Mouse (Mus musculus) embryo, embryonic 11.5 days (tissue): ENCODE results near the gene Wdr35.
A peak's percentile ranks its signal among the peaks of the same experiment; 100 is the strongest.
"Not testable (repeated sequence)": the region's sequence is repeated elsewhere in the genome, so short reads cannot be mapped to it uniquely, and the experiment has no call there.

Experiments
- DNase-seq: peaks from one replicate; pipeline ENCODE4 v3.0.0-alpha.2; 2012; ENCODE audit warnings: low read depth, low spot score

Wdr35 gene

DNA sequence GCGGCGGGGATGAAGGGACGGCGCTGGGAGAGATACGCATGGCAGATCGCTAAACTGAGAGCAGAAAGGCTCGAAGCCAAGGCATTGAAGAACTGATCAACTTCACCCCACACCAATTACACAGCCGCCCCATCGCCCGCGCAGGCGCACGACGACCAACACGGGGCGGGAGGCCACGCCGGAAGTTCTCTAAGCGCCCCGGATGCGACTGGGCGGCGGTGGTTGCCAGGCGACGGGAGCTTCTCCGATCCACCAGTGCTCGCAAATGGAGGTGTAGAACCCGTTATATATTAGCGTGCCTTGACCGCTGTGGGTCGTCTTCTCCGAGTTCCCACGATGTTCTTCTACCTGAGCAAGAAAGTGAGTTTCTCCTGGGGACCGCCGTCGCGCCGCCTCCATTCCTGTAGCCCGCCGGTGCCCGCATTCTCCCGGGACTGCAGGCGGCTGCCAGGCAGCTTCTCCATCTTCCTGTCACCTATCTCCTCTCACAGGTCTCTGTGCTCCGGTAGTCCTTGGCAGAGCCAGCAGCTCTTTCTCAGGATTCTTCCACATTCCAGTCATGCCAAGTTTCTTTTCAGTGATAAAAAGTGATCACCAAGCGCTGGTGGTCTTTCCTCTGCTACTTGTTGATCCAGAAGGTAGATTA, at the start of gene Wdr35:
Gene Wdr35 (plus strand): TSS at position 73 of the 646 bp plus-strand sequence.
- DNase-seq, result peak; percentile 72

- no peak for DNase-seq
Observed at GRCm38 (mm10) chr12:8927652-8928051, 46.0 kb upstream of the Wdr35 start.

DNA sequence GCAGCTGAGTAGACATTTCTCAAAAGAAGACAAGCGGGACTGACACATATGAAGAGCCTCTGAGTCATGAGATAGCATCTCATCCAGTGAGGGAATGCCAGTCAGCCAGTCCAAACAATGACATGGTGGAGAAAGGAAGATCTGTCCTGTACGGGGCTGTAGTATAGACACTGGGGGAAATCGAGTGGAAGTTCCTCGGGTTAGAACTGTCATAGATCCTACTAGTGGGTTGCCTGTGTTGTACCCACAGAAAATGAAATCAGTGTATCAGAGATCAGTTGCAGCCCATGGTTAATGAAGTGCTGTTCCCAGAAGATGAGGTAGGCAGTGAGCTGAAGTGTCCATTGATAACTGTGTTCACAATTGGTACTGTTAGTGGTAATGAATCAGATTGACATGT, 44.9 kb upstream of the Wdr35 start:
- DNase-seq, result no peak

- DNase-seq, result no peak
Observed at GRCm38 (mm10) chr12:8931083-8931482, 42.6 kb upstream of the Wdr35 start.

GRCm38 (mm10) chr12:8935349-8935748, 38.3 kb upstream of the Wdr35 start:
- DNase-seq, result no peak

DNA sequence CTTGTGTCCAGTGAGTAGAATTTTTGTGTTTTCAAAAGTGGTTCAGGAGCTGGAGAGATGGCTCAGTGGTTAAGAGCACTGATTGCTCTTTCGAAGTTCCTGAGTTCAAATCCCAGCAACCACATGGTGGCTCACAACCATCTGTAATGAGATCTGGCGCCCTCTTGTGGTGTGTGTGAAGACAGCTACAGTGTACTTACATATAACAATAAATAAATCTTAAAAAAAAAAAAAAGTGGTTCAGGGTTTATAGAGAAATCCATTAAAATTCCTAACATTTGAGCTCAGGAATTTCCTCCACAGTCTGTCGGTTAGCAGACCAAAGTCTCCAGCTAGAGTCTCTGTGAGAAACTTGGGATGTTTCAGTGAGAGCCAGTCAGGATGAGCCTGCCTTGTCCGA, 37.5 kb upstream of the Wdr35 start:
- not testable (repeated sequence) for DNase-seq

DNA sequence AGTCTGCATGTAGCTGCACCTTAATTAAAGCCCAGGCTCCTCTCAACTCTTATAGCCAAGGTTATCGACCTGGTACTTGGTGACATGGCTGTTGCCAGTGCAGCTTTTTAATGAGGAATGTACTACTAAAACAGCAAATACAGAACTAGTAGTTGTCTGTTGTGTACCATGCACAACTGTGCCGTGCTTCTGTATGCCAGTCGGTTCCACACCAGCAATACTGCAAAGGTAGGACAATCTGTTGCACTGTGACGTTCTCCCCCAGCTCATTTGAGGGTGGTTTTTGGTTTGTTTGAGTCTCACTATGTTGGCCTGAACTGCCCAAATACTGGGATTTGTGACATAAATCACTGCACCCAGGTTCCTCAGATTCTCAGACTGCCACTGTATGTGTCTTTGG, 34.2 kb upstream of the Wdr35 start:
- DNase-seq, result no peak

GRCm38 (mm10) chr12:8940011-8941005, 33.4 kb upstream of the Wdr35 start:
- DNase-seq, result no peak

DNA sequence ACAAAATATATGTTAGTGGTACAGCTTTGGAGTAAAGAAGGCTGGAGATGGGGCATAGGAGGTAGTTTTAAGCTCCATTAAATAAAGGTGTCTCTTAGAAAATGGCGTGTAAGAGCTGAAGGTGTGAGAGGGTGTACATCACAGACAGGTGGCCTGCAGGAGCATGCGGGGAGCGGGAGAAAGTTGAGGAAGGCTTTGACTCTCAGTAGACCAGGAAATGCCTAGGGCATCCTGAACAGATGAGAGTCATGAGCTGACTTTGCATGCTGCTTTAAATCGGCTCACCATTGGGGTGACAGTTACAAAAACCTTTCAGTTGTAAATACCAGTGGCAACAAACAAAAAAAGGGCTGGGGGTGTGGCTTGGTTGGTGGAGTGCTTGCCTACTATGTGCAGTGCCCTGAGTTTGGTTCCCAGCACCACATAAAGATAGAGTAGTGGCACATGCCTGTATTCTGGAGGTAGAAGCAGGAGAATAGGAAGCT, 32.5 kb upstream of the Wdr35 start:
- DNase-seq, result no peak

GRCm38 (mm10) chr12:8941699-8942392, 31.8 kb upstream of the Wdr35 start:
- DNase-seq, result no peak

- DNase-seq, result no peak
Observed at GRCm38 (mm10) chr12:8947163-8947562, 26.5 kb upstream of the Wdr35 start.

DNA sequence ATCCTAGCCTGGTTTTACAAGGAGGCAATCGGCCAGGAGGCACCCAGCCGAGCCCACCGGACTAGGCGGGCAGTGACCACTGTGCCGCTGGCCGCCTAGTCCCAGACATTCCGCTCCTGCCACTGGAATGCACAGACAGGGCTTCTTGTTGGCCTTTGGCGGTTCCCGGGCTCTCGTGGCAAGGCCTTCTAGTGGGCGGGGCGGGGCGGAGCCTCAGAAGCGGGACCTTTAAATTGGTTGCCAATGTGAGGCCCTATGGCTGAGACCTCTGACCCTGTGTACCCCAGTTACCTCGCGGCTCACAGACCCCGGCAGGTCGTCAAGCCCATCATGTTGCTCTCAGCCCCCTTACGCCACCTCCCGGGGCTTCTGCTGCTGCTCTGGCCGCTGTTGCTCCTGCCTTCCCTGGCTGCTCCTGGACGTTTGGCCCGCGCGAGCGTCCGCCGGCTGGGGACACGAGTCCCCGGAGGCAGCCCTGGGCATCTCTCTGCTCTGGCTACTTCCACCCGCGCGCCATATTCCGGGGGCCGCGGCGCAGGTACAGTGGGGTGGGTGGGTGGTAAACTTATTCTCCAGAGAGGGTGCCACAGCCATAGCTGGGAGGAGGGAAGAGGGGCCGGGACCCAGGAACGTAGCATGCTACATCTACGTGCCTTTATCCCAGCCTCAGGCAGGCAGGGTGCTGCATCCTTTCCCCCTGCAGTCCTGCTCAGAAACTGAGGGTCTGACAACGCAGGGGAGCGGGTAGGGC, 25.8 kb upstream of the Wdr35 start, which contains the start of gene Matn3:
Gene Matn3 (plus strand): TSS at position 216 of the 751 bp plus-strand sequence.
- DNase-seq, result peak; percentile 53

- no peak for DNase-seq
Observed at GRCm38 (mm10) chr12:8953136-8953535, 20.6 kb upstream of the Wdr35 start.

DNA sequence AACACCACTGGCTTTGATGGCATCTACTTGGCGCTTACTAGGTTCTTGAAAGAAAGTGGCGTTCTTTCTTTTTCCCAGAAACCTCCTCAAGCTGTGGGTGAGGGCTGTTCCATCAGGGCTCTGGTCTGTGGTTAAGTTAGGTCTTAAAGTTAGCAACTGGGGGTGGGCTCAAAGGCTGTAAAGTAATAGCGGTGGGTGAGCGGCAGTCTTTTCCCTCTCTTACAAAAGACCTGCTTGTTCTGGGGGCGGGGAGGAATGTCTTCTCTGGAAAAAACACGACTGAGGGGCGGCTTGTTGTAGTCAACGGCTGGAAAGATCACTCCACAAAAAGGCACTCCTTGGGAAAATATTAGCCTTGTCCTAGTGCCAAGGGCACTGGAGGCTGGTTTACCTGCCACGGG, 19.5 kb upstream of the Wdr35 start:
- DNase-seq, result no peak

DNA sequence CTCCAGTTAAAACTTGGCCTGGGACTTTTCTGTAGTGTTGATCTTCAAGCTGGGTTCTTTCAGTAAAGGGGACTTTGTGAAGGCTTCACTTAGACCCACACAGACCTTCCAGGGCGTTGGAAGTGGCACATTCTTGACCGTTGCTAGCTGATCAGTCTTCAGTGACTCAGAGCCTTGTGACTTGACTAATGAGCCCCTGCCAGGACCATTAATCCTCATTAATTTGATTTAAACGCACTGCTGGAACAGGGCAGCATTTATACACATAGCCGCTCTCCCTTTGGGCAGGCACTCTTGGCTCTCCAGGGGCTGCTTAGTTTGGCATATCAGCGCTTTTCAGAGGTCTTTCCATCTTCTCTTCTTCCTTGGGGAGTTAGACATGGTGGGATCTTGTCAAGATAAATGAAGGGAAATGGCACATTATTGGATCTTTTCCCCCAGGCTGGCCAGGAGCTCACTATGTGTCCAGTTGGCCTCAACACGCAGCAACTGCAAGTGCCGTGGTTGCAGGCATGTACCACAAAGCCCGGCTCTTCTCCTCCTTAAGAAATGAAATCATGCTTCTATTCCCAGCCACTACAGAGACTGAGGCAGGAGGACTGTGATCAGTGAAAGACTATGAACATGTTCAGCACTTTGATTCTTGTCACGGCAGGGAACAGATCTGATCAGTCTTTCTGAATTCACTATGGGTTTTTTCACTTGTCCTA, 11.9 kb upstream of the Wdr35 start:
- no peak for DNase-seq

DNA sequence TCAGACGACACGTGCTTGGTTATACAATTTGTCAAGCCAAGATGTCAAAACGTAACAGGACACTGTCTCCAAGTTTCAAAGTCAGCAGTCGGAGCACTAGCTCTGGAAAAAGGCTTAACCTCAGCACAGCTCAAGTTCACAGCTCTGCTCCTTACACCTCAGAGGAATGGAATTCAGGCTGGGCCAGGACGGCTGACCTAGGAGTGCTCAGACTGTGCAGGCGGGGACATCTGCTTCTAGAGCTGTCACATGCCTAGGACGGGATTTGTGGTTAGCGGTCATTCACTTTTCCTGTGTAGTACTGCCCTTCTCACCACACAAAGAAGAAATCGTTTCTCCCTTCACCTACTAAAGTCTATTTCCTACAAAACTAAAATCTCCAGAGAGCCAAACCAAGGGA, 3.9 kb upstream of the Wdr35 start:
- DNase-seq, result peak; percentile 46

DNA sequence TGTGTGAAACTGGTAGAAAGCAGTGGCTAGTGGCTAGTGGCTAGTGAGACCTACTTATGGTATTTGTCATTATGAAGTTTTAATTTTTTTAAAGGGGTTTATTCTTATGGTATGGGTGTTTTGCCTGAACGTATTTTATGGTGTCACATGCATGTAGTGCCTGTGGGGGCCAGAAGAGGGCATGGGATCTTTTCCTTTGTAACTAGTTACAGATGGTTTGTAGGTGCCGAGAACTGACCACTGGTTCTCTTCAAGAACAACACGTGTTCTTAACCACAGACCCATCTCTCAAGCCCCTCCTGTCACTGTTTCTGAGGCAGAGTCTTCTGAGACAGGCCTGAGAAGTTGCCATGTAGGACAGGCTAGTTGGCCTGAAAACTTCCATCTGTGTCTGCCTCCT, 1.4 kb downstream of the Wdr35 start:
- DNase-seq, result no peak

GRCm38 (mm10) chr12:8993231-8993630, 19.5 kb downstream of the Wdr35 start:
- DNase-seq, result no peak

DNA sequence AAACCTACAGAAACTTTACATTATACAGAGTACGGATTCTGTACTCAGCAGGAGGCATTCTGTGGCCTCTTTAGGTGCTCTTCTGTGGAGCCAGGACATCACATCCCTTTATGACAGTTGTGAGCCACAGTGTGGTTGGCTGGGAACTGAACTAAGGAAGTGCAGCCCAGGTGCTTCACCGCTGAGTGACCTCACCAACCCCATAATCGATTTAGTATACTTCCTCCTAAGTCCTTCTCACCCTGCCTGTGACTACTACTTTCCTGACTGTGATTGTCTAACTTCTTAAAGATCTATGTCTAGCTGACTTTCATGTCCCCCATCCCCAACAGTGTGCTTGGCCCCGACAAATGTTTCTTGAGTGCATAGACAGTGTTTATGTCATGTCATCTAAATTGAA, 24.6 kb downstream of the Wdr35 start:
- no peak for DNase-seq

DNA sequence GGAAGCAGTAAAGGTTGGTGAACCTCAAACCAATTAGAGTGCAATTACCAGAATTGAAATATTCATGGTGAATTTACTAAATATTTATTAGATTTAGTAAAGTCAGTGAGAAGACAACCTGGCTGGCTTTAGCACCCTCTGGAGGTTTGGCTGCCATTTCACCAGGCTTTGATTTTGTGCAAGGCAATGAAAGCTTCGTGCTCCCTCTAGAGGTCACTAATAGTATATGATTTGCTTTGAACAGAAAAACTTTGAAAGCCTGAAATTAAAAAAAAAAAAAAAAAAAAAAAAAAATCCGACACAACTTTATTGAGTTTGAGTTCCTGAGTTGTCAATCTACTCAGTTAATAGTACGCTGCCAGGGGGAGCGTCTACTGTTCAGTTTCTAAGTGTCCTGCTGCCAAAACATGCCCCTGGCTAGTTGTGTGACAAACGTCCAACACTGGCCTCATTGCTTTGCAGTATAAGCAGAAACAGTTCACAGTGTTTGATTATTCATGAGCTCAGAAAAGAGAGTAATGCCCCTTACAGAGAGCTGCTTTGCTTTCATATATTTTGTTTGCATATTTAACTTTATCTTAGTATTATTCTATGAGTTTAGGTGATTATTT, 28.5 kb downstream of the Wdr35 start:
- peak; percentile 73 for DNase-seq
